Mouse (Mus musculus): ENCODE measurements around the gene Ptprd. TPM values are rescaled to one million over a fixed set of nuclear protein-coding genes. Genes with fewer than 3 reads are reported as not detected.

The Ptprd gene
- polyA plus RNA-seq, 1 experiment from 2014 or later, result 14.0 TPM

DNA sequence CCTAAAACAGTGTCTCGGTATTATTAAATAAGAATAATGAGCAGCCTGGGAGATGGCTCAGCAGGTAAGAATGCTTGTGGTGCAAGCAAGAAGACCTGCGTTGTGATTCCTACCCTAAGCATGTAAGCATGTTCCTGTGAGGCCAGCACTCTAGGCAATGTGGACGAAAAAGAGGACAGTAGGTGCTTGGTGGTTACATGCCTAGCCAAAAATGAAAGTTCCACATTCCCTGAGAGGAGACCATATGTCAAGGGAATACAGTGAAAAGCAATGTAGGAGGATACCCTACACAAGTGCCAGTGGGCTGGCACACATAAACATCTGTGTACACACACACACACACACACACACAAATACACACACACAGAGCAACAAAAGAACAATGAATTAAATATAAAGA, 2028.7 kb downstream of the Ptprd start:
- Histone ChIP-seq H3K36me3 (ENCODE audit: control insufficient read depth, insufficient read depth, low read length) (no peaks in the 10 kb centered on the region), H3K4me2 (ENCODE audit: low read depth, low read length) (no peak overlapping the region), H3K27me3 (ENCODE audit: control insufficient read depth, insufficient read depth, low read depth, low read length) (no peaks in the 10 kb centered on the region), H3K9ac (ENCODE audit: low read length) (no peak overlapping the region), H3K9me3 (ENCODE audit: control insufficient read depth, low read length) (no peaks in the 10 kb centered on the region), H3K4me3 (ENCODE audit: low read length) (no peak overlapping the region), H3K4me1 (replicated peaks; ENCODE audit: control insufficient read depth, insufficient read depth, low read length) (no peaks in the 10 kb centered on the region), H3K27ac (ENCODE audit: low read length) (no peak overlapping the region)
- no peak for ATAC-seq (ENCODE audit: low read depth)
- 90% methylated on average over 3 of the region's 3 CpGs for WGBS

DNA sequence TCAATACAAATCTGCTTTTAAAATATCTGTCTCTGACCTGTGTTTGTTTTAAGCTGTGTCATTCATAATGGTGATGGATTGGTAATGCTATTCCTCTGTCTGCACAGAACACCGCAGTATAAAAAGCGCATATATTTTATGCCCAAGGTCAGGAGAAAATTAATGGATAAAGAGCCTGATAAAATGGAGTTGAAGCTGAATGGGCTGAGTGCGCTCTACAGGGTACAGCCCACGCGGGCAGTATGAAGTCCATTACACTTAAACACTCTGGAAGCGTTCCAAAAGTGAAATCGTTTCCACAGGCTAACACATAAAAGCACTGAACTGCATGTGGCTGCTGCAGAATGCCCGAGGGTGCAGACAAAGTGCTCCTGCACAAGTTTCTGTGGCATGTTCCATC, 2032.3 kb downstream of the Ptprd start:
- no peak overlapping the region for H3K4me2 ChIP-seq (ENCODE audit: low read depth, low read length)
- 56% methylated on average over 8 of the region's 8 CpGs for WGBS
- no peak overlapping the region for H3K9ac ChIP-seq (ENCODE audit: low read length)
- no peak overlapping the region for H3K27ac ChIP-seq (ENCODE audit: low read length)
- H3K4me3 ChIP-seq (ENCODE audit: low read length), result no peak overlapping the region
- H3K9me3 ChIP-seq (ENCODE audit: control insufficient read depth, low read length), result no peaks in the 10 kb centered on the region
- no peaks in the 10 kb centered on the region for H3K4me1 ChIP-seq (replicated peaks; ENCODE audit: control insufficient read depth, insufficient read depth, low read length)
- no peaks in the 10 kb centered on the region for H3K27me3 ChIP-seq (ENCODE audit: control insufficient read depth, insufficient read depth, low read depth, low read length)
- ATAC-seq (ENCODE audit: low read depth), result no peak
- H3K36me3 ChIP-seq (ENCODE audit: control insufficient read depth, insufficient read depth, low read length), result no peaks in the 10 kb centered on the region

DNA sequence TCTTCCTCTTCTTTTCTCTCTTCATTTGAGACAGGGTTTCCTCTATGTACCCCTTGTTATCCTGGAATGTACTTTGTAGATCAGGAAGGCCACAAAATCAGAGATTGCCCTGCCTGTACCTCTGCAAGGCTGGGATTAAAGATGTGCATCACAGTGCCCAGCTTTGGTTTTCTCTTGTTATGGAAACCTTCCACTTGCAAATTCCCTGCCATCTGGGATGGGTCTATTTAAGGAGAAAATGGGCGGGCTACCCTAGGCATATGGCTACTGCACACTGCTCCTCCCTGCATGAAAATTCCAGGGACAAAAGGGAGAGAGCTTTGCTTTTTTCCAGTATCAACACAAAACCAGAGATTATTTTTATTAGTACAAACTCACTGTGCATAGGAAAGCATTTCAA, 2036.7 kb downstream of the Ptprd start:
- Histone ChIP-seq H3K27me3 (ENCODE audit: control insufficient read depth, insufficient read depth, low read depth, low read length) (no peaks in the 10 kb centered on the region), H3K4me3 (ENCODE audit: low read length) (no peak overlapping the region), H3K36me3 (ENCODE audit: control insufficient read depth, insufficient read depth, low read length) (no peaks in the 10 kb centered on the region), H3K27ac (ENCODE audit: low read length) (no peak overlapping the region), H3K9ac (ENCODE audit: low read length) (no peak overlapping the region), H3K9me3 (ENCODE audit: control insufficient read depth, low read length) (no peaks in the 10 kb centered on the region), H3K4me2 (ENCODE audit: low read depth, low read length) (no peak overlapping the region), H3K4me1 (replicated peaks; ENCODE audit: control insufficient read depth, insufficient read depth, low read length) (no peaks in the 10 kb centered on the region)
- no peak for ATAC-seq (ENCODE audit: low read depth)
- 82% methylated on average over 1 of the region's 1 CpGs for WGBS

- WGBS, result 68% methylated on average over 1 of the region's 1 CpGs
- no peak for ATAC-seq (ENCODE audit: low read depth)
- Histone ChIP-seq H3K36me3 (ENCODE audit: control insufficient read depth, insufficient read depth, low read length) (no peaks in the 10 kb centered on the region), H3K4me3 (ENCODE audit: low read length) (no peak overlapping the region), H3K9ac (ENCODE audit: low read length) (no peak overlapping the region), H3K27ac (ENCODE audit: low read length) (no peak overlapping the region), H3K27me3 (ENCODE audit: control insufficient read depth, insufficient read depth, low read depth, low read length) (no peaks in the 10 kb centered on the region), H3K4me2 (ENCODE audit: low read depth, low read length) (no peak overlapping the region), H3K9me3 (ENCODE audit: control insufficient read depth, low read length) (no peaks in the 10 kb centered on the region), H3K4me1 (replicated peaks; ENCODE audit: control insufficient read depth, insufficient read depth, low read length) (no peaks in the 10 kb centered on the region)
These were observed 2056.0 kb downstream of the Ptprd start for GRCm38 (mm10) chr4:76155750-76156149.

- no peaks in the 10 kb centered on the region for H3K36me3 ChIP-seq (ENCODE audit: control insufficient read depth, insufficient read depth, low read length)
- H3K9me3 ChIP-seq (ENCODE audit: control insufficient read depth, low read length), result no peaks in the 10 kb centered on the region
- no peak overlapping the region for H3K4me2 ChIP-seq (ENCODE audit: low read depth, low read length)
- no peaks in the 10 kb centered on the region for H3K4me1 ChIP-seq (replicated peaks; ENCODE audit: control insufficient read depth, insufficient read depth, low read length)
- H3K4me3 ChIP-seq (ENCODE audit: low read length), result no peak overlapping the region
- no peak overlapping the region for H3K27ac ChIP-seq (ENCODE audit: low read length)
- H3K27me3 ChIP-seq (ENCODE audit: control insufficient read depth, insufficient read depth, low read depth, low read length), result no peaks in the 10 kb centered on the region
- ATAC-seq (ENCODE audit: low read depth), result no peak
- H3K9ac ChIP-seq (ENCODE audit: low read length), result no peak overlapping the region
- 58% methylated on average over 2 of the region's 2 CpGs for WGBS
These were observed 2057.6 kb downstream of the Ptprd start for GRCm38 (mm10) chr4:76154190-76154589.

DNA sequence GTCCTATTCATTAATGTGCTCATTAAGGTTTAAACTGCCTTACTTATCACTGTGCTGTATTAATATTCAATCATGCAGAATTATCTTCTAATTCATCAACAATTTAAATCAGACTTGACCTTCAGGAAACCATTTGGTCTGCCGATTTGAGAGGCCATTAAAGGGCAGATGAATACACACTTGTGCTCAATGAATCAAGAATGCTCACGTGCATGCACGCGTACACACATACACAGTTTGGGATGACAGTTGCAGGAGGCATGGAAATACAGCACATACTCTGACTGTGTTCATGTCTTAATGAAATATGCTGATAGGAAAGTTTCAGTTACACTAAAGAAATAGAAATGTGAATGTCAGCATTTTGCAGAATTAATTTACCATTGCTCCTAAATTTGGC, 2066.8 kb downstream of the Ptprd start:
- no peaks in the 10 kb centered on the region for H3K27me3 ChIP-seq (ENCODE audit: control insufficient read depth, insufficient read depth, low read depth, low read length)
- no peak overlapping the region for H3K27ac ChIP-seq (ENCODE audit: low read length)
- H3K36me3 ChIP-seq (ENCODE audit: control insufficient read depth, insufficient read depth, low read length), result no peaks in the 10 kb centered on the region
- no peak overlapping the region for H3K4me3 ChIP-seq (ENCODE audit: low read length)
- H3K9me3 ChIP-seq (ENCODE audit: control insufficient read depth, low read length), result no peaks in the 10 kb centered on the region
- H3K4me2 ChIP-seq (ENCODE audit: low read depth, low read length), result no peak overlapping the region
- no peak for ATAC-seq (ENCODE audit: low read depth)
- no peaks in the 10 kb centered on the region for H3K4me1 ChIP-seq (replicated peaks; ENCODE audit: control insufficient read depth, insufficient read depth, low read length)
- 81% methylated on average over 4 of the region's 4 CpGs for WGBS
- no peak overlapping the region for H3K9ac ChIP-seq (ENCODE audit: low read length)

DNA sequence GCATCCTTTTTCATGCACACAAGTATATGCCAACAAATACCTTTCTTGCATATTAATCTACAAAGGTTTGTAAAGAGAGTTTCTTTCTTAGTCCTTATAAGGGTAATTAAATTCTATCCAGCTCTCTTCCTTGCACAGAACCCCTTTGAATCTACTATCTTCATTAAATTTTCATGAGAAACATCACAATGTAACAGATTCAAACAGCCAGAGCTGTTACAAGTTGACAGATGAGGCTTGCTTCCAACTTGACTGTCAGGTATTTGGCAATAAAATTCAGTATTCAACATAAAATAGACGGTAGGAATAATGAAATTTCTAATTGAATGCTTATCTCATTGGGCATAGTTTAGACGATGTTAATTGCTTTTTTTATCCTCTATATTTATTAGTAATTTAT, 2067.4 kb downstream of the Ptprd start:
- H3K9me3 ChIP-seq (ENCODE audit: control insufficient read depth, low read length), result no peaks in the 10 kb centered on the region
- 53% methylated on average over 2 of the region's 2 CpGs for WGBS
- no peaks in the 10 kb centered on the region for H3K4me1 ChIP-seq (replicated peaks; ENCODE audit: control insufficient read depth, insufficient read depth, low read length)
- no peak overlapping the region for H3K27ac ChIP-seq (ENCODE audit: low read length)
- no peaks in the 10 kb centered on the region for H3K27me3 ChIP-seq (ENCODE audit: control insufficient read depth, insufficient read depth, low read depth, low read length)
- no peak overlapping the region for H3K4me3 ChIP-seq (ENCODE audit: low read length)
- ATAC-seq (ENCODE audit: low read depth), result no peak
- no peak overlapping the region for H3K9ac ChIP-seq (ENCODE audit: low read length)
- H3K36me3 ChIP-seq (ENCODE audit: control insufficient read depth, insufficient read depth, low read length), result no peaks in the 10 kb centered on the region
- H3K4me2 ChIP-seq (ENCODE audit: low read depth, low read length), result no peak overlapping the region

DNA sequence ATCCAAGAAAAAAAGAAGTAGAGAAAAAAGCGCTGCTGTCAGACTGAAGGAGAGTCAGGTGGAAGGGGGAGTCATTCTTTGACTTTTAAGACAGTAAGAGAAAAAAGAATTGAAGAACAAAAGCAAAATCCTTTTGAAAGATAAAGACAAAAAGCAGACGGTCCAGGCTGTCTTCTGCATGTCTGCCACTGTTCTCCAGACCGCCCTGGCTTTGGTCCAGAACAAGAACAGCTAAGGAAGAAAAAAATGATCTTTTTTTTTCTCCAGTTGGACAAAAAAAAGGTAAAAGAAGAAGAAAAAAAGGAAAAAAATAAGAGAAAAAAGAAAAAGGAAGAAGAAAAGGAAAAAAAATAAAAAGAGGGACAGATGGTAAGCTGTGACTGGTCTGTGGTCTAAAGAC, 2073.9 kb downstream of the Ptprd start:
- no peaks in the 10 kb centered on the region for H3K4me1 ChIP-seq (replicated peaks; ENCODE audit: control insufficient read depth, insufficient read depth, low read length)
- 71% methylated on average over 3 of the region's 3 CpGs for WGBS
- no peak for ATAC-seq (ENCODE audit: low read depth)

GRCm38 (mm10) chr4:76136625-76137024, 2075.1 kb downstream of the Ptprd start:
- H3K9me3 ChIP-seq (ENCODE audit: control insufficient read depth, low read length), result no peaks in the 10 kb centered on the region
- H3K4me2 ChIP-seq (ENCODE audit: low read depth, low read length), result no peak overlapping the region
- WGBS, result 89% methylated on average over 14 of the region's 14 CpGs
- no peak overlapping the region for H3K9ac ChIP-seq (ENCODE audit: low read length)
- H3K27ac ChIP-seq (ENCODE audit: low read length), result no peak overlapping the region
- no peak overlapping the region for H3K4me3 ChIP-seq (ENCODE audit: low read length)
- H3K36me3 ChIP-seq (ENCODE audit: control insufficient read depth, insufficient read depth, low read length), result no peaks in the 10 kb centered on the region
- no peak for ATAC-seq (ENCODE audit: low read depth)
- no peaks in the 10 kb centered on the region for H3K27me3 ChIP-seq (ENCODE audit: control insufficient read depth, insufficient read depth, low read depth, low read length)
- H3K4me1 ChIP-seq (replicated peaks; ENCODE audit: control insufficient read depth, insufficient read depth, low read length), result no peaks in the 10 kb centered on the region

More for the DNA sequence above, 2073.9 kb downstream of the Ptprd start:
- H3K27me3 ChIP-seq (ENCODE audit: control insufficient read depth, insufficient read depth, low read depth, low read length), result no peaks in the 10 kb centered on the region
- H3K36me3 ChIP-seq (ENCODE audit: control insufficient read depth, insufficient read depth, low read length), result no peaks in the 10 kb centered on the region
- H3K9ac ChIP-seq (ENCODE audit: low read length), result no peak overlapping the region
- H3K9me3 ChIP-seq (ENCODE audit: control insufficient read depth, low read length), result no peaks in the 10 kb centered on the region
- H3K4me2 ChIP-seq (ENCODE audit: low read depth, low read length), result no peak overlapping the region
- H3K27ac ChIP-seq (ENCODE audit: low read length), result no peak overlapping the region
- H3K4me3 ChIP-seq (ENCODE audit: low read length), result no peak overlapping the region

DNA sequence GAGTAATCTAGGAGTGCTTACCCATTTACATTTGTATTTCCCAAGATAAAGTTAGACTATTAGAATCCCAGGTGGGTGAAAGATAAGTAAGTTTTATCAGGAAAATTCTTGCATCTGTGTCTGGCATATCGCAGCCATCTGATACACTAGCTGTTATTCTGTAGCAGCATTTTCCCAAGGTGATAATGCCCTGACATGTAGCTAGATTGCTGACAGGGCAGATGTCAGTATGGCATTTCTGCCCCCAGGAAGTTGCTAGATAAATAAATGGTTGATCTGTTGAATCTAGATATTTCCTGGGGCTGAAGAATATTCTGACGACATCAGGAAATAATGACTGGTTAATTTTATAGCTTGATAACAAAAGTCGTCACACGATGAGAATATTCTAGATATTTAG, 2119.9 kb downstream of the Ptprd start:
- Histone ChIP-seq H3K36me3 (ENCODE audit: control insufficient read depth, insufficient read depth, low read length) (no peaks in the 10 kb centered on the region), H3K27ac (ENCODE audit: low read length) (no peak overlapping the region), H3K4me2 (ENCODE audit: low read depth, low read length) (no peak overlapping the region), H3K4me1 (replicated peaks; ENCODE audit: control insufficient read depth, insufficient read depth, low read length) (no peaks in the 10 kb centered on the region), H3K4me3 (ENCODE audit: low read length) (no peak overlapping the region), H3K9ac (ENCODE audit: low read length) (no peak overlapping the region), H3K27me3 (ENCODE audit: control insufficient read depth, insufficient read depth, low read depth, low read length) (no peaks in the 10 kb centered on the region), H3K9me3 (ENCODE audit: control insufficient read depth, low read length) (no peaks in the 10 kb centered on the region)
- no peak for ATAC-seq (ENCODE audit: low read depth)
- WGBS, result 82% methylated on average over 4 of the region's 4 CpGs

Measured in lung, embryonic 16.5 days (tissue).